Mouse (Mus musculus) heart, adult 2 months (tissue): ENCODE data around the gene Erc2. TPM values are rescaled to one million over a fixed set of nuclear protein-coding genes. Genes with fewer than 3 reads are reported as not detected.
A peak's percentile ranks its signal among the peaks of the same experiment; 100 is the strongest.

Experiments used
- DNase-seq, 2 experiments: peaks; one replicate each; pipeline ENCODE4 v3.0.0; 2021
- H3K27ac ChIP-seq: fragments of 200-600 bp; 2 replicates; pipeline ENCODE4 v1.8.1; 2022
- H3K27me3 ChIP-seq: fragments of 200-500 bp; 2 replicates; pipeline ENCODE4 v1.6.1; 2012; ENCODE audit warnings: mild to moderate bottlenecking, low read length, inconsistent platforms, mixed read lengths; ENCODE audit not compliant: control insufficient read depth, insufficient read depth
- H3K36me3 ChIP-seq: fragments of 200-500 bp; 2 replicates; pipeline ENCODE4 v1.6.1; 2012; ENCODE audit warnings: low read length, inconsistent platforms; ENCODE audit not compliant: control insufficient read depth, insufficient read depth
- H3K4me1 ChIP-seq: fragments of 200-500 bp; 2 replicates; pipeline ENCODE4 v1.6.1; 2011; ENCODE audit warnings: low read length; ENCODE audit not compliant: control insufficient read depth, insufficient read depth
- H3K4me3 ChIP-seq: fragments of 200-600 bp; 2 replicates; pipeline ENCODE4 v1.8.1; 2022
- H3K79me2 ChIP-seq: fragments of 200-500 bp; replicated peaks from 2 replicates; pipeline ENCODE4 v1.6.1; 2012; ENCODE audit warnings: mild to moderate bottlenecking, inconsistent platforms, low read length, moderate library complexity, mixed read lengths; ENCODE audit not compliant: control insufficient read depth, insufficient read depth
- H3K9ac ChIP-seq: fragments of 200-500 bp; 2 replicates; pipeline ENCODE4 v1.6.1; 2012; ENCODE audit warnings: low read depth, mild to moderate bottlenecking, control low read depth, inconsistent platforms, low read length, mixed read lengths
- CTCF ChIP-seq: fragments of 200-600 bp; IDR thresholded peaks from 2 replicates; pipeline ENCODE4 v1.8.1; 2022; ENCODE audit warnings: antibody characterized with exemption, mild to moderate bottlenecking, moderate library complexity
- EP300 ChIP-seq: fragments of 200-500 bp; IDR thresholded peaks from 2 replicates; pipeline ENCODE4 v1.6.1; 2011; ENCODE audit warnings: low read depth, low read length, control low read depth; ENCODE audit not compliant: insufficient read depth
- POLR2A ChIP-seq: fragments of 200-500 bp; IDR thresholded peaks from 2 replicates; pipeline ENCODE4 v1.6.1; 2011; ENCODE audit warnings: mild to moderate bottlenecking, low read depth, low read length, control low read depth; ENCODE audit not compliant: insufficient read depth
- WGBS: fragments of 180-500 bp; shearing (Covaris S2); methylation state at CpG from one replicate; pipeline ENCODE4 v1.1.7; 2018; 5-methylcytosine and 5-hydroxymethylcytosine counted together
- intact Hi-C: fragments of 180-260 bp; cut with DNase I; formaldehyde crosslinking; loops from one replicate; pipeline ENCODE4 v1.15.1; 2025
- polyA plus RNA-seq: library from polyadenylated mRNA; depleted of rRNA; stranded (reverse); fragments of >200 nt; gene quantifications from 2 replicates; pipeline ENCODE4 v1.2.3, GENCODE M21; 2012
- total RNA-seq, 2 experiments: library from RNA; stranded (reverse); gene quantifications; 2 replicates each; pipeline ENCODE4 v1.2.3; 2021

Erc2 gene
- total and polyA plus RNA-seq, 3 experiments, result 0.49 to 0.68 (median 0.64) TPM

GRCm38 (mm10) chr14:27815739-27816138, 193.5 kb downstream of the Erc2 start:
- 74% methylated on average over 6 of the region's 6 CpGs for whole genome bisulfite sequencing
- H3K79me2 ChIP-seq, result no peaks in the 10 kb centered on the region
- no peak overlapping the region for H3K4me3 ChIP-seq
- H3K4me1 ChIP-seq, result no peaks in the 10 kb centered on the region
- H3K27me3 ChIP-seq, result no peaks in the 10 kb centered on the region
- no peak for TF ChIP-seq CTCF
- TF ChIP-seq EP300, result no peak
- TF ChIP-seq POLR2A, result no peak
- H3K36me3 ChIP-seq, result no peaks in the 10 kb centered on the region
- DNase-seq, result no peak
- H3K27ac ChIP-seq, result no peak overlapping the region
- intact Hi-C loops, result no loop called here
- H3K9ac ChIP-seq, result no peak overlapping the region

- no peak for DNase-seq
- intact Hi-C loops, result no loop called here
- no peaks in the 10 kb centered on the region for H3K36me3 ChIP-seq
- no peaks in the 10 kb centered on the region for H3K27me3 ChIP-seq
- H3K9ac ChIP-seq, result no peak overlapping the region
- H3K4me3 ChIP-seq, result no peak overlapping the region
- H3K4me1 ChIP-seq, result no peaks in the 10 kb centered on the region
- 90% methylated on average over 5 of the region's 5 CpGs for WGBS
- TF ChIP-seq POLR2A (no peak), CTCF (no peak), EP300 (no peak)
- no peak overlapping the region for H3K27ac ChIP-seq
- H3K79me2 ChIP-seq, result no peaks in the 10 kb centered on the region
These were observed 196.8 kb downstream of the Erc2 start for GRCm38 (mm10) chr14:27818986-27819385.

- Histone ChIP-seq H3K4me3 (no peak overlapping the region), H3K27me3 (no peaks in the 10 kb centered on the region), H3K27ac (no peak overlapping the region), H3K4me1 (no peaks in the 10 kb centered on the region), H3K36me3 (no peaks in the 10 kb centered on the region), H3K9ac (no peak overlapping the region), H3K79me2 (no peaks in the 10 kb centered on the region)
- intact Hi-C loops, result no loop called here
- DNase-seq, result no peak
- no peak for TF ChIP-seq POLR2A
- TF ChIP-seq CTCF, result no peak
These were observed 199.6 kb downstream of the Erc2 start for GRCm38 (mm10) chr14:27821801-27822200.

- Histone ChIP-seq H3K9ac (no peak overlapping the region), H3K36me3 (no peaks in the 10 kb centered on the region), H3K4me3 (no peak overlapping the region), H3K27ac (no peak overlapping the region), H3K4me1 (no peaks in the 10 kb centered on the region), H3K27me3 (no peaks in the 10 kb centered on the region), H3K79me2 (no peaks in the 10 kb centered on the region)
- TF ChIP-seq CTCF, result no peak
- no peak for TF ChIP-seq POLR2A
- no peak for TF ChIP-seq EP300
- no peak for DNase-seq
- WGBS, result 91% methylated on average over 6 of the region's 6 CpGs
- intact Hi-C loops, result no loop called here
These were observed 200.3 kb downstream of the Erc2 start for GRCm38 (mm10) chr14:27822566-27822965.

GRCm38 (mm10) chr14:27823048-27823447, 200.8 kb downstream of the Erc2 start:
- Histone ChIP-seq H3K27me3 (no peaks in the 10 kb centered on the region), H3K9ac (no peak overlapping the region), H3K79me2 (no peaks in the 10 kb centered on the region), H3K4me1 (no peaks in the 10 kb centered on the region), H3K36me3 (no peaks in the 10 kb centered on the region), H3K4me3 (no peak overlapping the region), H3K27ac (no peak overlapping the region)
- DNase-seq, result peak in 1 of 2 experiments; percentile 16
- TF ChIP-seq CTCF (no peak), POLR2A (no peak), EP300 (no peak)
- intact Hi-C loops, result no loop called here
- 24% methylated on average over 3 of the region's 3 CpGs for WGBS

GRCm38 (mm10) chr14:27823897-27824296, 201.7 kb downstream of the Erc2 start:
- no peak for TF ChIP-seq CTCF
- no peak for TF ChIP-seq POLR2A
- no peak for TF ChIP-seq EP300
- no peaks in the 10 kb centered on the region for H3K79me2 ChIP-seq
- no peaks in the 10 kb centered on the region for H3K27me3 ChIP-seq
- 83% methylated on average over 6 of the region's 6 CpGs for WGBS
- H3K36me3 ChIP-seq, result no peaks in the 10 kb centered on the region
- H3K4me1 ChIP-seq, result no peaks in the 10 kb centered on the region
- no peak for DNase-seq
- no peak overlapping the region for H3K9ac ChIP-seq
- no peak overlapping the region for H3K4me3 ChIP-seq
- intact Hi-C loops, result no loop called here
- no peak overlapping the region for H3K27ac ChIP-seq
